Comparison of ENCODE assay signal across 21 mouse cellular contexts in genomic region chr12:115258744-115259143, GRCm38 (mm10).
DNase-seq lines count a peak whose midpoint lies in the region; ATAC-seq and TF ChIP-seq lines count a peak whose summit lies in the region.
"Had no signal": no experiment of that assay in that cellular context is flagged by ENCODE, and none has a peak within 500 bp of the region (broad histone marks: within the 10 kb centered on the region; RNA-seq: fewer than 3 reads in every experiment).

No protein-coding gene starts in this region.

- DNase-seq in spleen, adult 2 months (ENCODE audit: low read depth in 1 of 2, low spot score in 2 of 2): no peak
- no peak for DNase-seq in spleen, postnatal 10 days (ENCODE audit: low spot score in 2 of 2)
- DNase-seq in layer of hippocampus, postnatal 36 days: no peak
- DNase-seq in frontal cortex, postnatal 10 days (ENCODE audit: low spot score in 2 of 2): no peak
- DNase-seq: adrenal gland, adult 8-10 months; adrenal gland, postnatal 14 days; adrenal gland, postnatal 36 days; B cell, adult 2 months; cerebellum, adult 11-12 months; cerebellum, adult 2 months; cerebellum, adult 9-10 months; cerebellum, postnatal 10 days; cerebellum, postnatal 25 days had no signal

- TF ChIP-seq CTCF in spleen, adult 2 months (IDR thresholded peaks at IDR 0.05; ENCODE audit: extremely low read depth, insufficient read depth, insufficient read length, insufficient replicate concordance): no peak

- H3K4me3 ChIP-seq in spleen, adult 2 months (ENCODE audit: extremely low read depth, insufficient read depth, insufficient read length): no peak overlapping the region
- H3K4me3 ChIP-seq: embryonic facial prominence, embryonic 10.5 days; embryonic facial prominence, embryonic 12.5 days; forebrain, embryonic 13.5 days; forebrain, embryonic 15.5 days had no signal

- no peaks in the 10 kb centered on the region for H3K27me3 ChIP-seq in spleen, adult 2 months (ENCODE audit: control insufficient read depth, insufficient read depth, low read length)
- H3K27me3 ChIP-seq: CH12.LX; embryonic facial prominence, embryonic 12.5 days; forebrain, embryonic 13.5 days; forebrain, embryonic 15.5 days; Patski had no signal

- no peaks in the 10 kb centered on the region for H3K36me3 ChIP-seq in spleen, adult 2 months (ENCODE audit: control insufficient read depth, insufficient read depth, low read length)
- H3K36me3 ChIP-seq: embryonic facial prominence, embryonic 10.5 days; embryonic facial prominence, embryonic 12.5 days; forebrain, embryonic 15.5 days; G1E had no signal

- ATAC-seq in megakaryocyte progenitor cell, adult 5-6 weeks (replicated peaks; ENCODE audit: poor library complexity): 0 out of 2 replicates have a peak, but pooled peaks have one; percentile 48
- ATAC-seq: forebrain, embryonic 13.5 days; forebrain, embryonic 15.5 days; Patski had no signal

- H3K27ac ChIP-seq in spleen, adult 2 months (ENCODE audit: insufficient read depth, low read length): peak overlapping the region; percentile 84
- H3K27ac ChIP-seq: embryonic facial prominence, embryonic 10.5 days; embryonic facial prominence, embryonic 12.5 days; forebrain, embryonic 13.5 days; forebrain, embryonic 15.5 days had no signal

- H3K4me1 ChIP-seq in spleen, adult 2 months (ENCODE audit: control insufficient read depth, insufficient read depth, insufficient read length): peaks cover 8% of the 10 kb centered on the region; the same call in 1 of the 2 replicates
- H3K4me1 ChIP-seq: embryonic facial prominence, embryonic 10.5 days; embryonic facial prominence, embryonic 12.5 days; forebrain, embryonic 13.5 days; forebrain, embryonic 15.5 days had no signal

- 85% methylated on average over 3 of the region's 3 CpGs for WGBS in spleen, adult 2 months

- TF ChIP-seq POLR2A in spleen, adult 2 months (IDR thresholded peaks at IDR 0.05; ENCODE audit: low read depth, low read length): no peak
